Comparison of ENCODE assay signal across 8 mouse cellular contexts in genomic region chr14:56375731-56376130, GRCm38 (mm10). TPM values are rescaled to one million over a fixed set of nuclear protein-coding genes. Genes with fewer than 3 reads are reported as not detected.
A peak's percentile ranks its signal among the peaks of the same experiment; 100 is the strongest.
DNase-seq lines count a peak whose midpoint lies in the region; TF ChIP-seq lines count a peak whose summit lies in the region.

No protein-coding gene starts in this region.

- TF ChIP-seq POLR2A in lung, adult 2 months (IDR thresholded peaks at IDR 0.05; ENCODE audit: borderline replicate concordance, extremely low read depth, low read depth, low read length) = no peak

- peak; percentile 73 for TF ChIP-seq CTCF in lung, adult 2 months (IDR thresholded peaks at IDR 0.05; ENCODE audit: insufficient read depth, low read length)

- H3K4me1 ChIP-seq in lung, adult 2 months (ENCODE audit: control insufficient read depth, insufficient read depth, low read length) = no peaks in the 10 kb centered on the region

- under 1% methylated on average over 6 of the region's 6 CpGs for WGBS in lung, adult 2 months

- DNase-seq in A20 (ENCODE audit: low read depth, low spot score) = peak; percentile 82
- peak; percentile 76 for DNase-seq in adrenal gland, adult 2 months
- peak; percentile 92 for DNase-seq in embryo, embryonic 11 days
- DNase-seq in gastrocnemius, postnatal 4 days (ENCODE audit: low spot score in 2 of 2) = peak; percentile 58 to 75
- DNase-seq in kidney, postnatal 25 days = peak; percentile 83 to 91
- peak; percentile 68 for DNase-seq in lung, adult 2 months
- peak; percentile 58 for DNase-seq in ovary, postnatal 10 days (ENCODE audit: low spot score)
- peak; percentile 83 for DNase-seq in thymus, postnatal 0 days (ENCODE audit: low spot score)

- H3K4me3 ChIP-seq in lung, adult 2 months (replicated peaks; ENCODE audit: extremely low read depth, low read depth, low read length) = no peak overlapping the region

RNA-seq across cellular contexts. Expression of gene Atp12a, which starts 10.9 kb away (rescaled TPM):
- 1 to 10 TPM in 1 of 2 experiments, not detected in 1; 2.0 TPM for total RNA-seq in adrenal gland, adult 2 months (2021)
- polyA plus RNA-seq in adrenal gland, adult 2 months (2012; rRNA removed) = 0.03 TPM in 1 of 2 replicates, not detected in the other
- not detected for total RNA-seq in gastrocnemius, postnatal 4 days (2021)
- 0.04 and 0.22 TPM in 2 replicates for polyA plus RNA-seq in lung, adult 2 months (2012; rRNA removed)
- polyA plus RNA-seq in thymus, postnatal 0 days (2015; fragmentation: Nextera tagmentation; extraction: Ambion mirVana) = 0.10 and 0.26 TPM in 2 replicates

RNA-seq across cellular contexts. Expression of gene Rnf17, which starts 26.6 kb away (rescaled TPM):
- total RNA-seq in adrenal gland, adult 2 months (2021) = under 1 TPM; 0.69 to 0.84 TPM
- polyA plus RNA-seq in adrenal gland, adult 2 months (2012; rRNA removed) = 0.02 TPM in 1 of 2 replicates, not detected in the other
- total RNA-seq in gastrocnemius, postnatal 4 days (2021) = under 1 TPM in 1 of 2 experiments, not detected in 1; 0.32 TPM
- not detected in 2 replicates for polyA plus RNA-seq in lung, adult 2 months (2012; rRNA removed)
- polyA plus RNA-seq in thymus, postnatal 0 days (2015; fragmentation: Nextera tagmentation; extraction: Ambion mirVana) = 0.42 and 0.92 TPM in 2 replicates
